ENCODE assay signal across 16 mouse cellular contexts in genomic region chr1:35873038-35873437, GRCm38 (mm10).
DNase-seq lines count a peak whose midpoint lies in the region; ATAC-seq lines count a peak whose summit lies in the region.
"Had no signal": no experiment of that assay in that cellular context is flagged by ENCODE, and none has a peak within 500 bp of the region (broad histone marks: within the 10 kb centered on the region; RNA-seq: fewer than 3 reads in every experiment).

No protein-coding gene starts in this region.

- no peaks in the 10 kb centered on the region for H3K9me3 ChIP-seq in hindbrain, embryonic 10.5 days
- H3K9me3 ChIP-seq: embryonic facial prominence, embryonic 13.5 days; forebrain, embryonic 12.5 days; heart, embryonic 12.5 days; hindbrain, embryonic 15.5 days had no signal

- no peaks in the 10 kb centered on the region for H3K27me3 ChIP-seq in hindbrain, embryonic 10.5 days (ENCODE audit: insufficient read depth, poor library complexity, severe bottlenecking)
- H3K27me3 ChIP-seq: embryonic facial prominence, embryonic 13.5 days; forebrain, embryonic 12.5 days; heart, embryonic 12.5 days; hindbrain, embryonic 15.5 days had no signal

- 82% methylated on average over 2 of the region's 2 CpGs for WGBS in hindbrain, embryonic 10.5 days

- H3K4me3 ChIP-seq in hindbrain, embryonic 10.5 days = no peak overlapping the region
- H3K4me3 ChIP-seq: embryonic facial prominence, embryonic 13.5 days; forebrain, embryonic 12.5 days; heart, embryonic 12.5 days; hindbrain, embryonic 15.5 days had no signal

- DNase-seq in cerebellum, adult 11-12 months = peak; percentile 86
- DNase-seq in cerebellum, adult 8-10 months = peak; percentile 56
- DNase-seq in cerebellum, postnatal 14 days = peak; percentile 67 to 80
- DNase-seq in layer of hippocampus, adult 9-11 months = no peak
- DNase-seq in hindbrain, embryonic 10.5 days (ENCODE audit: low spot score) = no peak
- DNase-seq: adrenal gland, adult 2 months; adrenal gland, postnatal 36 days; gastrocnemius, postnatal 14 days; kidney, adult 8-10 months had no signal

- peaks cover 26% of the 10 kb centered on the region for H3K4me1 ChIP-seq in hindbrain, embryonic 10.5 days (replicated peaks)

- no peak overlapping the region for H3K27ac ChIP-seq in hindbrain, embryonic 10.5 days
- H3K27ac ChIP-seq: embryonic facial prominence, embryonic 13.5 days; forebrain, embryonic 12.5 days; hindbrain, embryonic 15.5 days had no signal

- no peak for ATAC-seq in inflammation-experienced regulatory T-cells, adult 6 months
- ATAC-seq: forebrain, embryonic 16.5 days; intestine, postnatal 0 days had no signal

- no peaks in the 10 kb centered on the region for H3K36me3 ChIP-seq in hindbrain, embryonic 10.5 days
- H3K36me3 ChIP-seq: embryonic facial prominence, embryonic 13.5 days; forebrain, embryonic 12.5 days; heart, embryonic 12.5 days; hindbrain, embryonic 15.5 days had no signal

Comparison
In these comparisons a context has a peak if more than half of its experiments do, and no peak if none do; other contexts are left out.
1. DNase-seq: peak in cerebellum, adult 11-12 months (single experiment), cerebellum, adult 8-10 months (single experiment) and cerebellum, postnatal 14 days (2 of 2); none in layer of hippocampus, adult 9-11 months (single experiment) and hindbrain, embryonic 10.5 days (single experiment).